Mouse (Mus musculus): ENCODE measurements around the gene Intu. TPM values are rescaled to one million over a fixed set of nuclear protein-coding genes. Genes with fewer than 3 reads are reported as not detected.

Gene Intu
- total RNA-seq, 2 experiments from 2014 or later: 6.2 to 7.3 TPM

GRCm38 (mm10) chr3:40526095-40526494 is 5.0 kb upstream of the Intu start:
- intact Hi-C loops (cut with DNase I): no loop called here

GRCm38 (mm10) chr3:40527218-40527617 is 3.9 kb upstream of the Intu start:
- DNase-seq (ENCODE audit: low spot score in 2 of 2): no peak
- intact Hi-C loops (cut with DNase I): no loop called here

More at GRCm38 (mm10) chr3:40526095-40526494, 5.0 kb upstream of the Intu start:
- no peak for DNase-seq (ENCODE audit: low spot score in 2 of 2)

GRCm38 (mm10) chr3:40527976-40528950 is 2.8 kb upstream of the Intu start:
- no peak for DNase-seq (ENCODE audit: low spot score in 2 of 2)
- intact Hi-C loops (cut with DNase I): no loop called here

GRCm38 (mm10) chr3:40528958-40529357 is 2.1 kb upstream of the Intu start:
- intact Hi-C loops (cut with DNase I): no loop called here
- no peak for DNase-seq (ENCODE audit: low spot score in 2 of 2)

- DNase-seq (ENCODE audit: low spot score in 2 of 2): no peak
- intact Hi-C loops (cut with DNase I): no loop called here
Observed at GRCm38 (mm10) chr3:40530845-40531244, 241 bp upstream of the Intu start.

GRCm38 (mm10) chr3:40532256-40532655 is 1.2 kb downstream of the Intu start:
- intact Hi-C loops (cut with DNase I): loop anchor here (2.0 kb wide), 1 partner anchor 213 kb away; the partner anchor contains the start of gene Hspa4l

GRCm38 (mm10) chr3:40534141-40534540 is 3.1 kb downstream of the Intu start:
- intact Hi-C loops (cut with DNase I): no loop called here
- no peak for DNase-seq (ENCODE audit: low spot score in 2 of 2)

More at GRCm38 (mm10) chr3:40532256-40532655, 1.2 kb downstream of the Intu start:
- no peak for DNase-seq (ENCODE audit: low spot score in 2 of 2)

- DNase-seq (ENCODE audit: low spot score in 2 of 2): peak; percentile 85 to 87
- intact Hi-C loops (cut with DNase I): no loop called here
Observed at GRCm38 (mm10) chr3:40540567-40541554, 9.8 kb downstream of the Intu start.

GRCm38 (mm10) chr3:40546621-40547020 is 15.5 kb downstream of the Intu start:
- DNase-seq (ENCODE audit: low spot score in 2 of 2): no peak
- intact Hi-C loops (cut with DNase I): no loop called here

- intact Hi-C loops (cut with DNase I): no loop called here
- DNase-seq (ENCODE audit: low spot score in 2 of 2): no peak
Observed at GRCm38 (mm10) chr3:40652941-40653352, 121.9 kb downstream of the Intu start.

- intact Hi-C loops (cut with DNase I): no loop called here
- no peak for DNase-seq (ENCODE audit: low spot score in 2 of 2)
Observed at GRCm38 (mm10) chr3:40653582-40653981, 122.5 kb downstream of the Intu start.

- intact Hi-C loops (cut with DNase I): no loop called here
- DNase-seq (ENCODE audit: low spot score in 2 of 2): no peak
Observed at GRCm38 (mm10) chr3:40654028-40654427, 122.9 kb downstream of the Intu start.

- intact Hi-C loops (cut with DNase I): no loop called here
- no peak for DNase-seq (ENCODE audit: low spot score in 2 of 2)
Observed at GRCm38 (mm10) chr3:40655571-40655970, 124.5 kb downstream of the Intu start.

- intact Hi-C loops (cut with DNase I): no loop called here
- DNase-seq (ENCODE audit: low spot score in 2 of 2): no peak
Observed at GRCm38 (mm10) chr3:40656339-40656738, 125.3 kb downstream of the Intu start.

GRCm38 (mm10) chr3:40660231-40660630 is 129.1 kb downstream of the Intu start:
- intact Hi-C loops (cut with DNase I): no loop called here
- DNase-seq (ENCODE audit: low spot score in 2 of 2): no peak

GRCm38 (mm10) chr3:40666109-40666508 is 135.0 kb downstream of the Intu start:
- no peak for DNase-seq (ENCODE audit: low spot score in 2 of 2)
- intact Hi-C loops (cut with DNase I): no loop called here

- no peak for DNase-seq (ENCODE audit: low spot score in 2 of 2)
- intact Hi-C loops (cut with DNase I): no loop called here
Observed at GRCm38 (mm10) chr3:40666861-40667719, 136.0 kb downstream of the Intu start.

GRCm38 (mm10) chr3:40668889-40669288 is 137.8 kb downstream of the Intu start:
- intact Hi-C loops (cut with DNase I): no loop called here
- no peak for DNase-seq (ENCODE audit: low spot score in 2 of 2)

- intact Hi-C loops (cut with DNase I): no loop called here
- no peak for DNase-seq (ENCODE audit: low spot score in 2 of 2)
Observed at GRCm38 (mm10) chr3:40669395-40669794, 138.3 kb downstream of the Intu start.

Measured in left cerebral cortex, postnatal 36 days (tissue).